Mouse (Mus musculus): Measurements from ENCODE around the gene Slit3.

DNA sequence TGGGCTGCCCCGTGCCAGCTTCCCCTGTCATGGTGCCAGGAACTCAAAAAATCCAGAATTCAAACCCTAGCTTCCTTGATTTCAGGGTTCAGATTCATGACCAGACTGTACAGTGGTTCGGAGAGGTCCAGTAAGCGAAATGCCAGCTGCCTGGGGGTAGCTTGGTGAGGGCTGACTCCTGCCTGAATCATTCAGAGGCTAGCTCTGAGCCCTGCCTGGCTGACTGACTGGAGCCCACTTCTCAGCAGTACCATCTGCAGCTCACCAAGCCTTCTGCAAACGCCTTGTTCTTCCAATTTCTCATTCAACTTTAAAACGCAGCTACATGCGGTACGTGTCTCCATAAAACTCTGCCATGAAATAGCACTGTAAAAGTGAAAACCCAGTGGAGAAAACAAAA lies 120.4 kb downstream of the Slit3 start:
- no peak for TF ChIP-seq TAL1 (IDR thresholded peaks at IDR 0.05; ENCODE audit: low read length)
- no peak for TF ChIP-seq GATA1 (IDR thresholded peaks at IDR 0.05; ENCODE audit: low read length)
